Mouse (Mus musculus): ENCODE measurements around the gene Sapcd1. TPM values are rescaled to one million over a fixed set of nuclear protein-coding genes. Genes with fewer than 3 reads are reported as not detected.

The Sapcd1 gene
- total and polyA plus RNA-seq, 3 experiments = 94.1 to 142 (median 105) TPM

- Histone ChIP-seq H3K79me2 (replicated peaks; ENCODE audit: control insufficient read depth, extremely low read depth, insufficient read depth, poor library complexity, severe bottlenecking) (peaks cover 4% of the 10 kb centered on the region; the same call in 1 of the 2 replicates), H3K4me2 (ENCODE audit: insufficient read depth, low read depth, poor library complexity, severe bottlenecking) (no peak overlapping the region), H3K4me3 (replicated peaks in 1 of 3; ENCODE audit: low read depth in 2 of 3, low read length in 2 of 3, poor library complexity in 1 of 3) (no peak overlapping the region), H3K27me3 (replicated peaks) (no peaks in the 10 kb centered on the region), H3K4me1 (ENCODE audit: control insufficient read depth in 1 of 2, insufficient read depth in 2 of 2) (peaks cover 0 to 23% of the 10 kb centered on the region in 2 experiments; a peak in 2 of 4 replicates), H3K27ac (ENCODE audit: insufficient read depth, low read depth) (no peak overlapping the region), H3K9ac (ENCODE audit: insufficient read depth, low read depth) (no peak overlapping the region), H3K9me3 (replicated peaks; ENCODE audit: low read length) (no peaks in the 10 kb centered on the region), H3K36me3 (replicated peaks in 1 of 2; ENCODE audit: control insufficient read depth in 1 of 2, insufficient read depth in 1 of 2, low read length in 1 of 2) (peaks cover 87 to 98% of the 10 kb centered on the region in 2 experiments)
- in situ Hi-C loops (cut with MboI; ENCODE audit: low pct_ligation_motif_present, low pct_unique_long_range_greater_than_20kb, low sequenced_read_pairs) (loop anchor here (10.0 kb wide), 1 partner anchor 222 kb away; the partner anchor contains the start of genes Atp6v1g2 and Nfkbil1), dilution Hi-C loops (cut with MboI; ENCODE audit: extremely low pct_ligation_motif_present, extremely low pct_unique_long_range_greater_than_20kb, low sequenced_read_pairs) (no loop called here)
- TF ChIP-seq NRF1 (IDR thresholded peaks at IDR 0.05; ENCODE audit: low read depth, low read length) (no peak), EP300 (IDR thresholded peaks at IDR 0.05; ENCODE audit: low read length) (no peak), MEF2A (IDR thresholded peaks at IDR 0.05; ENCODE audit: borderline replicate concordance, low read depth, low read length) (no peak), MAZ (IDR thresholded peaks at IDR 0.05; ENCODE audit: low read depth, low read length) (no peak), MXI1 (IDR thresholded peaks at IDR 0.05; ENCODE audit: low read depth, low read length) (no peak), ETS1 (conservative IDR thresholded peaks at IDR 0.05; ENCODE audit: low read depth, low read length) (no peak), RCOR1 (conservative IDR thresholded peaks at IDR 0.05; ENCODE audit: low read depth, low read length) (no peak), CTCF (conservative IDR thresholded peaks at IDR 0.05 in 1 of 2, IDR thresholded peaks at IDR 0.05 in 1 of 2; ENCODE audit: low read depth in 2 of 2, low read length in 2 of 2) (no peak), SMC3 (IDR thresholded peaks at IDR 0.05; ENCODE audit: low read depth, low read length) (no peak), E2F4 (IDR thresholded peaks at IDR 0.05; ENCODE audit: insufficient replicate concordance, low read depth, low read length) (no peak), NELFE (IDR thresholded peaks at IDR 0.05; ENCODE audit: low read depth, low read length) (no peak), IRF4 (IDR thresholded peaks at IDR 0.05; ENCODE audit: low read depth, low read length) (no peak), ZKSCAN1 (IDR thresholded peaks at IDR 0.05; ENCODE audit: borderline replicate concordance, low read depth, low read length) (no peak), ZNF384 (IDR thresholded peaks at IDR 0.05; ENCODE audit: low read depth, low read length) (no peak)
- DNase-seq (ENCODE audit: extremely low read depth) = no peak
Observed at GRCm38 (mm10) chr17:35012430-35012829, 15.4 kb downstream of the Sapcd1 start.

DNA sequence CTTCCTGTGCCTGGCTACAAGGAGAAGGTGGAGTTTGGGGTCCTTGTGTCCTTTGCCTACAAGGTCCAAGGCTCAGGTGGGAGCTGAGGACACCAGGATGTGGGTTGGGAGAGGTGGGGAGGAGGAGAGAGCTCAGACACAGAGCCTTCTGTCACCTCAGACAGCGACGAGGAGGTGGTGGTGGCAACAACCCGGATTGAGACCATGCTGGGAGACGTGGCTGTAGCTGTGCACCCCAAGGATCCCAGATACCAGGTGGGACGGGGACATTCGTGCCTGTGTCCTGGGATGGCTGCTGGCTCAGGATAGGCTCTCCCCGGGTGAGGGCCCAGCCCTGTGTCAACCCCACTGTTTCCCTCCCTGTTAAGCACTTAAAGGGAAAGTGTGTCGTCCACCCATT is 16.4 kb downstream of the Sapcd1 start:
- Histone ChIP-seq H3K4me3 (replicated peaks in 1 of 3; ENCODE audit: low read depth in 2 of 3, low read length in 2 of 3, poor library complexity in 1 of 3) (no peak overlapping the region), H3K4me1 (ENCODE audit: control insufficient read depth in 1 of 2, insufficient read depth in 2 of 2) (peaks cover 0 to 32% of the 10 kb centered on the region in 2 experiments; a peak in 2 of 4 replicates), H3K27ac (ENCODE audit: insufficient read depth, low read depth) (no peak overlapping the region), H3K9me3 (replicated peaks; ENCODE audit: low read length) (no peaks in the 10 kb centered on the region), H3K27me3 (replicated peaks) (no peaks in the 10 kb centered on the region), H3K9ac (ENCODE audit: insufficient read depth, low read depth) (no peak overlapping the region), H3K4me2 (ENCODE audit: insufficient read depth, low read depth, poor library complexity, severe bottlenecking) (no peak overlapping the region), H3K36me3 (replicated peaks in 1 of 2; ENCODE audit: control insufficient read depth in 1 of 2, insufficient read depth in 1 of 2, low read length in 1 of 2) (peaks cover 90 to 97% of the 10 kb centered on the region in 2 experiments), H3K79me2 (replicated peaks; ENCODE audit: control insufficient read depth, extremely low read depth, insufficient read depth, poor library complexity, severe bottlenecking) (peaks cover 5% of the 10 kb centered on the region)
- dilution Hi-C loops (cut with MboI; ENCODE audit: extremely low pct_ligation_motif_present, extremely low pct_unique_long_range_greater_than_20kb, low sequenced_read_pairs) (no loop called here), in situ Hi-C loops (cut with MboI; ENCODE audit: low pct_ligation_motif_present, low pct_unique_long_range_greater_than_20kb, low sequenced_read_pairs) (loop anchor here (10.0 kb wide), 1 partner anchor 223 kb away; the partner anchor contains the start of genes Atp6v1g2 and Nfkbil1)
- no peak for DNase-seq (ENCODE audit: extremely low read depth)
- TF ChIP-seq E2F4 (IDR thresholded peaks at IDR 0.05; ENCODE audit: insufficient replicate concordance, low read depth, low read length) (no peak), CHD2 (IDR thresholded peaks at IDR 0.05; ENCODE audit: low read length) (no peak), MAFK (IDR thresholded peaks at IDR 0.05; ENCODE audit: insufficient replicate concordance, low read length) (no peak), RCOR1 (conservative IDR thresholded peaks at IDR 0.05; ENCODE audit: low read depth, low read length) (no peak), USF1 (IDR thresholded peaks at IDR 0.05; ENCODE audit: low read depth, low read length) (no peak), ZKSCAN1 (IDR thresholded peaks at IDR 0.05; ENCODE audit: borderline replicate concordance, low read depth, low read length) (no peak)
